Mouse (Mus musculus): Measurements from ENCODE around the gene Nolc1. TPM values are rescaled to one million over a fixed set of nuclear protein-coding genes. Genes with fewer than 3 reads are reported as not detected.
A peak's percentile ranks its signal among the peaks of the same experiment; 100 is the strongest.

The Nolc1 gene
- polyA plus RNA-seq, 1 experiment from 2014 or later, result 132 TPM

- Histone ChIP-seq H3K4me1 (ENCODE audit: control insufficient read depth, insufficient read depth, low read length) (no peaks in the 10 kb centered on the region), H3K9me3 (replicated peaks; ENCODE audit: control insufficient read depth, low read length) (no peaks in the 10 kb centered on the region), H3K4me2 (ENCODE audit: low read depth, low read length) (no peak overlapping the region), H3K27me3 (ENCODE audit: control insufficient read depth, insufficient read depth, low read length) (no peaks in the 10 kb centered on the region), H3K27ac (replicated peaks; ENCODE audit: low read depth, low read length) (no peak overlapping the region), H3K9ac (replicated peaks; ENCODE audit: low read length) (no peak overlapping the region), H3K4me3 (ENCODE audit: low read depth, low read length) (no peak overlapping the region), H3K36me3 (replicated peaks; ENCODE audit: control insufficient read depth, insufficient read depth, low read depth, low read length) (peaks cover 20% of the 10 kb centered on the region)
- 51% methylated on average over 3 of the region's 3 CpGs for WGBS
- DNase-seq (ENCODE audit: low spot score), result peak; percentile 71
- ATAC-seq (replicated peaks; ENCODE audit: insufficient number of reproducible peaks, low FRiP score, low TSS enrichment, low read depth), result no peak
Measured at GRCm38 (mm10) chr19:46086337-46086736, 10.7 kb downstream of the Nolc1 start.

- Histone ChIP-seq H3K4me1 (ENCODE audit: control insufficient read depth, insufficient read depth, low read length) (no peaks in the 10 kb centered on the region), H3K9me3 (replicated peaks; ENCODE audit: control insufficient read depth, low read length) (no peaks in the 10 kb centered on the region), H3K4me3 (ENCODE audit: low read depth, low read length) (no peak overlapping the region), H3K4me2 (ENCODE audit: low read depth, low read length) (no peak overlapping the region), H3K27me3 (ENCODE audit: control insufficient read depth, insufficient read depth, low read length) (no peaks in the 10 kb centered on the region), H3K9ac (replicated peaks; ENCODE audit: low read length) (no peak overlapping the region), H3K36me3 (replicated peaks; ENCODE audit: control insufficient read depth, insufficient read depth, low read depth, low read length) (peaks cover 13% of the 10 kb centered on the region), H3K27ac (replicated peaks; ENCODE audit: low read depth, low read length) (no peak overlapping the region)
- ATAC-seq (replicated peaks; ENCODE audit: insufficient number of reproducible peaks, low FRiP score, low TSS enrichment, low read depth) (no peak), DNase-seq (ENCODE audit: low spot score) (no peak)
- 82% methylated on average over 7 of the region's 7 CpGs for WGBS
Measured at GRCm38 (mm10) chr19:46087871-46088270, 12.2 kb downstream of the Nolc1 start.

GRCm38 (mm10) chr19:46091641-46092040 lies 16.0 kb downstream of the Nolc1 start:
- H3K36me3 ChIP-seq (replicated peaks; ENCODE audit: control insufficient read depth, insufficient read depth, low read depth, low read length), result no peaks in the 10 kb centered on the region
- no peak for ATAC-seq (replicated peaks; ENCODE audit: insufficient number of reproducible peaks, low FRiP score, low TSS enrichment, low read depth)
- no peak overlapping the region for H3K27ac ChIP-seq (replicated peaks; ENCODE audit: low read depth, low read length)
- DNase-seq (ENCODE audit: low spot score), result no peak
- H3K4me2 ChIP-seq (ENCODE audit: low read depth, low read length), result no peak overlapping the region
- H3K9ac ChIP-seq (replicated peaks; ENCODE audit: low read length), result no peak overlapping the region
- no peaks in the 10 kb centered on the region for H3K4me1 ChIP-seq (ENCODE audit: control insufficient read depth, insufficient read depth, low read length)
- H3K9me3 ChIP-seq (replicated peaks; ENCODE audit: control insufficient read depth, low read length), result no peaks in the 10 kb centered on the region
- no peaks in the 10 kb centered on the region for H3K27me3 ChIP-seq (ENCODE audit: control insufficient read depth, insufficient read depth, low read length)
- H3K4me3 ChIP-seq (ENCODE audit: low read depth, low read length), result no peak overlapping the region
- WGBS, result 87% methylated on average over 4 of the region's 4 CpGs

- Histone ChIP-seq H3K4me3 (ENCODE audit: low read depth, low read length) (no peak overlapping the region), H3K9ac (replicated peaks; ENCODE audit: low read length) (no peak overlapping the region), H3K27me3 (ENCODE audit: control insufficient read depth, insufficient read depth, low read length) (no peaks in the 10 kb centered on the region), H3K36me3 (replicated peaks; ENCODE audit: control insufficient read depth, insufficient read depth, low read depth, low read length) (no peaks in the 10 kb centered on the region), H3K4me1 (ENCODE audit: control insufficient read depth, insufficient read depth, low read length) (no peaks in the 10 kb centered on the region), H3K4me2 (ENCODE audit: low read depth, low read length) (no peak overlapping the region), H3K27ac (replicated peaks; ENCODE audit: low read depth, low read length) (no peak overlapping the region), H3K9me3 (replicated peaks; ENCODE audit: control insufficient read depth, low read length) (no peaks in the 10 kb centered on the region)
- ATAC-seq (replicated peaks; ENCODE audit: insufficient number of reproducible peaks, low FRiP score, low TSS enrichment, low read depth) (no peak), DNase-seq (ENCODE audit: low spot score) (no peak)
- WGBS, result 90% methylated on average over 2 of the region's 2 CpGs
Measured at GRCm38 (mm10) chr19:46094144-46094543, 18.5 kb downstream of the Nolc1 start.

GRCm38 (mm10) chr19:46095291-46095690 lies 19.6 kb downstream of the Nolc1 start:
- Histone ChIP-seq H3K9ac (replicated peaks; ENCODE audit: low read length) (no peak overlapping the region), H3K27me3 (ENCODE audit: control insufficient read depth, insufficient read depth, low read length) (no peaks in the 10 kb centered on the region), H3K4me3 (ENCODE audit: low read depth, low read length) (no peak overlapping the region), H3K4me2 (ENCODE audit: low read depth, low read length) (no peak overlapping the region), H3K36me3 (replicated peaks; ENCODE audit: control insufficient read depth, insufficient read depth, low read depth, low read length) (no peaks in the 10 kb centered on the region), H3K9me3 (replicated peaks; ENCODE audit: control insufficient read depth, low read length) (no peaks in the 10 kb centered on the region), H3K4me1 (ENCODE audit: control insufficient read depth, insufficient read depth, low read length) (no peaks in the 10 kb centered on the region), H3K27ac (replicated peaks; ENCODE audit: low read depth, low read length) (no peak overlapping the region)
- no peak for ATAC-seq (replicated peaks; ENCODE audit: insufficient number of reproducible peaks, low FRiP score, low TSS enrichment, low read depth)
- WGBS, result 89% methylated on average over 3 of the region's 4 CpGs
- no peak for DNase-seq (ENCODE audit: low spot score)

- Histone ChIP-seq H3K4me2 (ENCODE audit: low read depth, low read length) (no peak overlapping the region), H3K36me3 (replicated peaks; ENCODE audit: control insufficient read depth, insufficient read depth, low read depth, low read length) (no peaks in the 10 kb centered on the region), H3K4me1 (ENCODE audit: control insufficient read depth, insufficient read depth, low read length) (no peaks in the 10 kb centered on the region), H3K4me3 (ENCODE audit: low read depth, low read length) (no peak overlapping the region), H3K9ac (replicated peaks; ENCODE audit: low read length) (no peak overlapping the region), H3K9me3 (replicated peaks; ENCODE audit: control insufficient read depth, low read length) (no peaks in the 10 kb centered on the region), H3K27ac (replicated peaks; ENCODE audit: low read depth, low read length) (no peak overlapping the region), H3K27me3 (ENCODE audit: control insufficient read depth, insufficient read depth, low read length) (no peaks in the 10 kb centered on the region)
- WGBS, result 86% methylated on average over 5 of the region's 5 CpGs
- ATAC-seq (replicated peaks; ENCODE audit: insufficient number of reproducible peaks, low FRiP score, low TSS enrichment, low read depth) (no peak), DNase-seq (ENCODE audit: low spot score) (no peak)
Measured at GRCm38 (mm10) chr19:46096396-46096795, 20.7 kb downstream of the Nolc1 start.

- 92% methylated on average over 3 of the region's 3 CpGs for WGBS
- Histone ChIP-seq H3K4me3 (ENCODE audit: low read depth, low read length) (no peak overlapping the region), H3K27me3 (ENCODE audit: control insufficient read depth, insufficient read depth, low read length) (no peaks in the 10 kb centered on the region), H3K36me3 (replicated peaks; ENCODE audit: control insufficient read depth, insufficient read depth, low read depth, low read length) (no peaks in the 10 kb centered on the region), H3K9me3 (replicated peaks; ENCODE audit: control insufficient read depth, low read length) (no peaks in the 10 kb centered on the region), H3K4me2 (ENCODE audit: low read depth, low read length) (no peak overlapping the region), H3K27ac (replicated peaks; ENCODE audit: low read depth, low read length) (no peak overlapping the region), H3K4me1 (ENCODE audit: control insufficient read depth, insufficient read depth, low read length) (no peaks in the 10 kb centered on the region), H3K9ac (replicated peaks; ENCODE audit: low read length) (no peak overlapping the region)
- DNase-seq (ENCODE audit: low spot score) (no peak), ATAC-seq (replicated peaks; ENCODE audit: insufficient number of reproducible peaks, low FRiP score, low TSS enrichment, low read depth) (no peak)
Measured at GRCm38 (mm10) chr19:46099561-46099960, 23.9 kb downstream of the Nolc1 start.

- H3K4me2 ChIP-seq (ENCODE audit: low read depth, low read length), result no peak overlapping the region
- H3K27me3 ChIP-seq (ENCODE audit: control insufficient read depth, insufficient read depth, low read length), result no peaks in the 10 kb centered on the region
- H3K36me3 ChIP-seq (replicated peaks; ENCODE audit: control insufficient read depth, insufficient read depth, low read depth, low read length), result no peaks in the 10 kb centered on the region
- H3K4me1 ChIP-seq (ENCODE audit: control insufficient read depth, insufficient read depth, low read length), result no peaks in the 10 kb centered on the region
- ATAC-seq (replicated peaks; ENCODE audit: insufficient number of reproducible peaks, low FRiP score, low TSS enrichment, low read depth) (no peak), DNase-seq (ENCODE audit: low spot score) (no peak)
- WGBS, result 90% methylated on average over 6 of the region's 6 CpGs
- H3K4me3 ChIP-seq (ENCODE audit: low read depth, low read length), result no peak overlapping the region
- no peak overlapping the region for H3K27ac ChIP-seq (replicated peaks; ENCODE audit: low read depth, low read length)
- H3K9me3 ChIP-seq (replicated peaks; ENCODE audit: control insufficient read depth, low read length), result no peaks in the 10 kb centered on the region
- no peak overlapping the region for H3K9ac ChIP-seq (replicated peaks; ENCODE audit: low read length)
Measured at GRCm38 (mm10) chr19:46103437-46104186, 27.9 kb downstream of the Nolc1 start.

Data from embryonic facial prominence, embryonic 11.5 days (tissue).